Mouse (Mus musculus): ENCODE measurements around the gene Mras. TPM values are rescaled to one million over a fixed set of nuclear protein-coding genes. Genes with fewer than 3 reads are reported as not detected.

The Mras gene
- polyA plus RNA-seq, 1 experiment from 2014 or later: 38.2 TPM

- CTCF ChIA-PET: interaction anchor here (1.4 to 1.9 kb wide), 2 partner anchors 11 to 36 kb away, joined by 3 to 5 read pairs; no protein-coding TSS in a partner anchor
- POLR2A ChIA-PET: no interaction called here
- H3K27me3 ChIP-seq: peaks cover 4% of the 10 kb centered on the region
- in situ Hi-C loops (cut with MboI; ENCODE audit: low pct_unique_long_range_greater_than_20kb): no loop called here
- DNase-seq (ENCODE audit: low read depth, low spot score) (no peak), ATAC-seq (no peak)
- no peak for TF ChIP-seq CTCF (IDR thresholded peaks at IDR 0.05)
Measured at GRCm38 (mm10) chr9:99340126-99340525, 97.1 kb downstream of the Mras start.

- in situ Hi-C loops (cut with MboI; ENCODE audit: low pct_unique_long_range_greater_than_20kb): no loop called here
- ATAC-seq (no peak), DNase-seq (ENCODE audit: low read depth, low spot score) (no peak)
- CTCF ChIA-PET: interaction anchor here (1.2 to 1.7 kb wide), 3 partner anchors 37 to 109 kb away, joined by 3 read pairs; no protein-coding TSS in a partner anchor
- H3K27me3 ChIP-seq: peaks cover 4% of the 10 kb centered on the region
- POLR2A ChIA-PET: no interaction called here
- no peak for TF ChIP-seq CTCF (IDR thresholded peaks at IDR 0.05)
Measured at GRCm38 (mm10) chr9:99339182-99339581, 98.0 kb downstream of the Mras start.

GRCm38 (mm10) chr9:99338293-99338692, 98.9 kb downstream of the Mras start:
- no peak for ATAC-seq
- CTCF ChIA-PET: interaction anchor here (0.6 to 1.7 kb wide), 2 partner anchors 88 to 110 kb away, joined by 3 to 4 read pairs; no protein-coding TSS in a partner anchor
- DNase-seq (ENCODE audit: low read depth, low spot score): no peak
- POLR2A ChIA-PET: no interaction called here
- peaks cover 4% of the 10 kb centered on the region for H3K27me3 ChIP-seq
- TF ChIP-seq CTCF (IDR thresholded peaks at IDR 0.05): no peak
- in situ Hi-C loops (cut with MboI; ENCODE audit: low pct_unique_long_range_greater_than_20kb): no loop called here

GRCm38 (mm10) chr9:99336538-99336937, 100.6 kb downstream of the Mras start:
- POLR2A ChIA-PET: no interaction called here
- DNase-seq (ENCODE audit: low read depth, low spot score) (no peak), ATAC-seq (no peak)
- in situ Hi-C loops (cut with MboI; ENCODE audit: low pct_unique_long_range_greater_than_20kb): no loop called here
- no peak for TF ChIP-seq CTCF (IDR thresholded peaks at IDR 0.05)
- CTCF ChIA-PET: no interaction called here
- peaks cover 4% of the 10 kb centered on the region for H3K27me3 ChIP-seq

Other genes with a start within 250 kb of the Mras start
- gene Faiml, start 200.1 kb downstream of the Mras start, polyA plus RNA-seq (2021): 0.18 TPM
- 9.1 TPM for gene Cep70, start 194.0 kb downstream of the Mras start, polyA plus RNA-seq (2021)
- 0.06 TPM for gene Esyt3, start 78.8 kb downstream of the Mras start, polyA plus RNA-seq (2021)
- not detected for gene Nme9, start 14.1 kb upstream of the Mras start, polyA plus RNA-seq (2021)
- gene Armc8, start 131.5 kb upstream of the Mras start, polyA plus RNA-seq (2021): 22.6 TPM
- gene Dbr1, start 138.4 kb upstream of the Mras start, polyA plus RNA-seq (2021): 18.6 TPM
- not detected for gene A4gnt, start 175.1 kb upstream of the Mras start, polyA plus RNA-seq (2021)
- 27.8 TPM for gene Dzip1l, start 192.1 kb upstream of the Mras start, polyA plus RNA-seq (2021)